Mouse (Mus musculus): ENCODE measurements around the gene Lamb3.

- TF ChIP-seq CTCF (conservative IDR thresholded peaks at IDR 0.05; ENCODE audit: insufficient read depth, insufficient read length, low read depth, low read length), result no peak
- TF ChIP-seq POLR2A (IDR thresholded peaks at IDR 0.05; ENCODE audit: low read depth, low read length), result no peak
Observed at GRCm38 (mm10) chr1:193309785-193310518, 102.5 kb downstream of the Lamb3 start.
